Comparison of ENCODE assay signal across 8 mouse cellular contexts in the genomic region with DNA sequence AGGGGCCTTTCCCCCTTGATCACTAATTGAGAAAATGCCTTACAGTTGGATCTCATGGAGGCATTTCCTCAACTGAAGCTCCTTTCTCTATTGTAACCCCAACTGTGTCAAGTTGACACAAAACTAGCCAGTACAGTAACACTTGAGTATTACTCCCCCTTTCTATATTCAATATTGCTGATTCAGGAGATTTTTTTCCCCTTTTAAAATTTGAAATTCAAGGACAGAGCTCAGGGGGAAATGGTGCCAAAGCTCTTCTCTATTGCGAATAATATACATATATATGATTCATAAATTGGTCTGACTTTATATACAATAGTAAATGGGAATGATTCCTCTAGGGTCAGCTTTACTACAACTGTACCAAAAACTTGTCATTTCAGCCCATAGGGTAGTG. TPM values are rescaled to one million over a fixed set of nuclear protein-coding genes. Genes with fewer than 3 reads are reported as not detected.
DNase-seq lines count a peak whose midpoint lies in the region; ATAC-seq and TF ChIP-seq lines count a peak whose summit lies in the region.

No protein-coding gene starts in this region.

- H3K9me3 ChIP-seq in heart, embryonic 10.5 days, result no peaks in the 10 kb centered on the region
- H3K9me3 ChIP-seq in liver, embryonic 12.5 days (replicated peaks), result no peaks in the 10 kb centered on the region
- no peaks in the 10 kb centered on the region for H3K9me3 ChIP-seq in stomach, embryonic 16.5 days (replicated peaks; ENCODE audit: control insufficient read depth, low read length)

- H3K4me1 ChIP-seq in heart, embryonic 10.5 days, result peaks cover 19% of the 10 kb centered on the region
- peaks cover 3% of the 10 kb centered on the region for H3K4me1 ChIP-seq in testis, adult 2 months (ENCODE audit: control insufficient read depth, insufficient read depth, low read length)
- peaks cover 14% of the 10 kb centered on the region for H3K4me1 ChIP-seq in liver, embryonic 12.5 days
- H3K4me1 ChIP-seq in stomach, embryonic 16.5 days (ENCODE audit: control insufficient read depth, insufficient read depth, low read length), result peaks cover 19% of the 10 kb centered on the region

- no peaks in the 10 kb centered on the region for H3K27me3 ChIP-seq in heart, embryonic 10.5 days (ENCODE audit: insufficient read depth, poor library complexity, severe bottlenecking)
- H3K27me3 ChIP-seq in testis, adult 2 months (ENCODE audit: control insufficient read depth, insufficient read depth, low read length), result no peaks in the 10 kb centered on the region
- no peaks in the 10 kb centered on the region for H3K27me3 ChIP-seq in liver, embryonic 12.5 days (replicated peaks)
- no peaks in the 10 kb centered on the region for H3K27me3 ChIP-seq in stomach, embryonic 16.5 days (ENCODE audit: control insufficient read depth, insufficient read depth, low read length)

- intact Hi-C loops in heart, postnatal 25 days (cut with DNase I), result loop anchor here (5.0 kb wide), 1 partner anchor 148 kb away; a partner anchor contains a TSS

- H3K9ac ChIP-seq in liver, embryonic 12.5 days, result no peak overlapping the region
- H3K9ac ChIP-seq in stomach, embryonic 16.5 days (ENCODE audit: low read length), result no peak overlapping the region

- TF ChIP-seq CTCF in testis, adult 2 months (IDR thresholded peaks at IDR 0.05; ENCODE audit: control insufficient read depth, insufficient read depth, insufficient replicate concordance, low read depth, low read length), result no peak

- H3K4me2 ChIP-seq in liver, embryonic 12.5 days, result peak overlapping the region; percentile 86
- peak overlapping the region; percentile 75 for H3K4me2 ChIP-seq in stomach, embryonic 16.5 days (ENCODE audit: low read depth, low read length)

- H3K27ac ChIP-seq in heart, embryonic 10.5 days, result peak overlapping the region; percentile 23; the same call in 1 of the 2 replicates
- H3K27ac ChIP-seq in testis, adult 2 months (ENCODE audit: control insufficient read depth, insufficient read depth, low read depth, low read length), result no peak overlapping the region
- H3K27ac ChIP-seq in liver, embryonic 12.5 days, result no peak overlapping the region
- H3K27ac ChIP-seq in stomach, embryonic 16.5 days (ENCODE audit: low read length), result no peak overlapping the region

- no peaks in the 10 kb centered on the region for H3K36me3 ChIP-seq in heart, embryonic 10.5 days
- H3K36me3 ChIP-seq in testis, adult 2 months (ENCODE audit: control insufficient read depth, insufficient read depth, low read length), result no peaks in the 10 kb centered on the region
- no peaks in the 10 kb centered on the region for H3K36me3 ChIP-seq in liver, embryonic 12.5 days
- no peaks in the 10 kb centered on the region for H3K36me3 ChIP-seq in stomach, embryonic 16.5 days (ENCODE audit: control insufficient read depth, insufficient read depth, low read length)

- peak overlapping the region; percentile 96 for H3K4me3 ChIP-seq in heart, embryonic 10.5 days
- H3K4me3 ChIP-seq in testis, adult 2 months (ENCODE audit: control insufficient read depth, low read depth, low read length), result peak overlapping the region; percentile 90
- H3K4me3 ChIP-seq in liver, embryonic 12.5 days, result peak overlapping the region; percentile 80; the same call in 1 of the 2 replicates
- H3K4me3 ChIP-seq in stomach, embryonic 16.5 days (replicated peaks; ENCODE audit: low read length), result peak overlapping the region; percentile 98

- ATAC-seq in liver, embryonic 12.5 days, result no peak
- ATAC-seq in stomach, embryonic 16.5 days (ENCODE audit: insufficient read depth, low FRiP score), result no peak

- 3% methylated on average over 1 of the region's 1 CpGs for WGBS in heart, embryonic 10.5 days
- 0% methylated on average over 1 of the region's 1 CpGs for WGBS in liver, embryonic 12.5 days (ENCODE audit: insufficient replicate concordance)
- WGBS in stomach, embryonic 16.5 days, result 15% methylated on average over 1 of the region's 1 CpGs

- no peak for DNase-seq in heart, embryonic 10.5 days (ENCODE audit: low spot score)
- DNase-seq in heart, postnatal 25 days (ENCODE audit: low spot score), result no peak
- no peak for DNase-seq in testis, postnatal 14 days (ENCODE audit: low spot score)
- DNase-seq in right cerebral cortex, adult 2 months (ENCODE audit: low spot score in 2 of 2), result no peak
- DNase-seq in gastrocnemius, postnatal 4 days (ENCODE audit: low spot score in 2 of 2), result no peak

- TF ChIP-seq POLR2A in testis, adult 2 months (IDR thresholded peaks at IDR 0.05; ENCODE audit: control insufficient read depth, low read depth, low read length), result no peak

RNA-seq across cellular contexts. Expression of a gene that starts 0.3 kb away (rescaled TPM):
- 4.5 and 5.4 TPM in 2 replicates for polyA plus RNA-seq in heart, embryonic 10.5 days (2016; fragmentation: Nextera tagmentation; extraction: Ambion mirVana)
- 1 to 10 TPM; 3.7 TPM for total RNA-seq in heart, postnatal 25 days (2021)
- 0.68 and 0.89 TPM in 2 replicates for polyA plus RNA-seq in testis, adult 2 months (2012; rRNA removed)
- 1.7 and 2.2 TPM in 2 replicates for polyA plus RNA-seq in liver, embryonic 12.5 days (2016; fragmentation: Nextera tagmentation; extraction: Ambion mirVana)
- 5.9 and 6.7 TPM in 2 replicates for polyA plus RNA-seq in stomach, embryonic 16.5 days (2015; fragmentation: Nextera tagmentation; extraction: Ambion mirVana)
- total RNA-seq in gastrocnemius, postnatal 4 days (2021), result 1 to 10 TPM; 5.9 to 7.2 TPM
